Comparison of ENCODE assay signal across 8 mouse cellular contexts in genomic region chr17:26439001-26439400, GRCm38 (mm10). TPM values are rescaled to one million over a fixed set of nuclear protein-coding genes. Genes with fewer than 3 reads are reported as not detected.
DNase-seq lines count a peak whose midpoint lies in the region; ATAC-seq lines count a peak whose summit lies in the region.

No protein-coding gene starts in this region.

- peak overlapping the region; percentile 58 for H3K9ac ChIP-seq in forebrain, embryonic 13.5 days
- H3K9ac ChIP-seq in limb, embryonic 11.5 days (ENCODE audit: low read length): peak overlapping the region; percentile 37; the same call in 1 of the 2 replicates
- H3K9ac ChIP-seq in neural tube, embryonic 14.5 days (replicated peaks; ENCODE audit: low read depth, low read length): peak overlapping the region; percentile 37

- peaks cover 5% of the 10 kb centered on the region; the same call in 1 of the 2 replicates for H3K4me1 ChIP-seq in forebrain, embryonic 13.5 days
- 0 out of 2 replicates have a peak, but pooled peaks cover 3% of the 10 kb centered on the region for H3K4me1 ChIP-seq in limb, embryonic 11.5 days (ENCODE audit: control insufficient read depth, insufficient read depth, low read length)
- H3K4me1 ChIP-seq in neural tube, embryonic 14.5 days (ENCODE audit: control insufficient read depth, insufficient read depth, low read length): no peaks in the 10 kb centered on the region

- peak overlapping the region; percentile 59 for H3K4me2 ChIP-seq in forebrain, embryonic 13.5 days
- H3K4me2 ChIP-seq in limb, embryonic 11.5 days (ENCODE audit: low read depth, severe bottlenecking): peak overlapping the region; percentile 51
- H3K4me2 ChIP-seq in neural tube, embryonic 14.5 days (ENCODE audit: low read depth, low read length): peak overlapping the region; percentile 47

- peaks cover 10% of the 10 kb centered on the region; the same call in 1 of the 2 replicates for H3K36me3 ChIP-seq in forebrain, embryonic 13.5 days (ENCODE audit: poor library complexity, severe bottlenecking)
- no peaks in the 10 kb centered on the region for H3K36me3 ChIP-seq in limb, embryonic 11.5 days (ENCODE audit: control insufficient read depth, insufficient read depth, low read length)
- no peaks in the 10 kb centered on the region for H3K36me3 ChIP-seq in neural tube, embryonic 14.5 days (ENCODE audit: control insufficient read depth, insufficient read depth, low read length)

- H3K27me3 ChIP-seq in forebrain, embryonic 13.5 days: peaks cover 48% of the 10 kb centered on the region
- peaks cover 34% of the 10 kb centered on the region for H3K27me3 ChIP-seq in limb, embryonic 11.5 days (ENCODE audit: control insufficient read depth, insufficient read depth, low read length)
- peaks cover 18% of the 10 kb centered on the region for H3K27me3 ChIP-seq in neural tube, embryonic 14.5 days (ENCODE audit: control insufficient read depth, insufficient read depth, low read length)

- no peak for ATAC-seq in forebrain, embryonic 13.5 days
- no peak for ATAC-seq in limb, embryonic 11.5 days (ENCODE audit: insufficient number of reproducible peaks, low FRiP score, low TSS enrichment, low read depth)
- ATAC-seq in neural tube, embryonic 14.5 days (ENCODE audit: low read depth): peak; percentile 17; the same call in 1 of the 2 replicates
- no peak for ATAC-seq in erythroid progenitor cell, adult 5-6 weeks (replicated peaks; ENCODE audit: low FRiP score, poor library complexity, severe bottlenecking)

- H3K9me3 ChIP-seq in forebrain, embryonic 13.5 days (replicated peaks): no peaks in the 10 kb centered on the region
- no peaks in the 10 kb centered on the region for H3K9me3 ChIP-seq in limb, embryonic 11.5 days (ENCODE audit: control insufficient read depth, low read length)
- no peaks in the 10 kb centered on the region for H3K9me3 ChIP-seq in neural tube, embryonic 14.5 days (ENCODE audit: control insufficient read depth, low read length)

- WGBS in forebrain, embryonic 13.5 days: 10% methylated on average over 52 of the region's 52 CpGs
- 8% methylated on average over 51 of the region's 52 CpGs for WGBS in limb, embryonic 11.5 days
- 4% methylated on average over 48 of the region's 52 CpGs for WGBS in neural tube, embryonic 14.5 days

- no peak overlapping the region for H3K27ac ChIP-seq in forebrain, embryonic 13.5 days
- H3K27ac ChIP-seq in limb, embryonic 11.5 days (replicated peaks; ENCODE audit: low read depth, low read length): no peak overlapping the region
- H3K27ac ChIP-seq in neural tube, embryonic 14.5 days (ENCODE audit: low read depth, low read length): no peak overlapping the region

- H3K4me3 ChIP-seq in forebrain, embryonic 13.5 days: peak overlapping the region; percentile 38
- peak overlapping the region; percentile 29; the same call in 1 of the 2 replicates for H3K4me3 ChIP-seq in limb, embryonic 11.5 days (ENCODE audit: low read depth, low read length)
- H3K4me3 ChIP-seq in neural tube, embryonic 14.5 days (ENCODE audit: low read depth, low read length): peak overlapping the region; percentile 32

- intact Hi-C loops in gastrocnemius, postnatal 36 days (cut with DNase I): no loop called here

- peak; percentile 33 to 48 for DNase-seq in layer of hippocampus, postnatal 10 days (ENCODE audit: low spot score in 2 of 2)
- DNase-seq in layer of hippocampus, adult 9-10 months (ENCODE audit: low spot score): no peak
- peak; percentile 41 for DNase-seq in limb, embryonic 11.5 days (ENCODE audit: low spot score)
- no peak for DNase-seq in gastrocnemius, postnatal 36 days
- DNase-seq in MN1 (ENCODE audit: low spot score): no peak

RNA-seq across cellular contexts. Expression of gene Neurl1b, which starts 24.4 kb away (rescaled TPM):
- 10 to 100 TPM; 87.9 to 88.7 TPM for total RNA-seq in layer of hippocampus, postnatal 10 days (2021)
- 1.2 and 1.7 TPM in 2 replicates for polyA plus RNA-seq in forebrain, embryonic 13.5 days (2015; fragmentation: Nextera tagmentation; extraction: Ambion mirVana)
- polyA plus RNA-seq in limb, embryonic 11.5 days (2014; fragmentation: Nextera tagmentation; extraction: Ambion mirVana): 0.21 and 0.27 TPM in 2 replicates
- 1.6 and 1.8 TPM in 2 replicates for polyA plus RNA-seq in neural tube, embryonic 14.5 days (2014; fragmentation: Nextera tagmentation; extraction: Ambion mirVana)
- 1 to 10 TPM; 2.6 to 3.7 TPM for total RNA-seq in gastrocnemius, postnatal 36 days (2021)
- total RNA-seq in erythroid progenitor cell, adult 5-6 weeks (2015; ENCODE audit: low replicate concordance): 0.72 and 2.5 TPM in 2 replicates
- total RNA-seq in erythroid progenitor cell, adult 5-6 weeks (2017; ENCODE audit: low replicate concordance): 1.5 and 2.4 TPM in 2 replicates

Comparison
In these comparisons a context has a peak if more than half of its experiments do, and no peak if none do; other contexts are left out.
1. DNase-seq: peak in layer of hippocampus, postnatal 10 days (2 of 2) and limb, embryonic 11.5 days (single experiment); none in layer of hippocampus, adult 9-10 months (single experiment), gastrocnemius, postnatal 36 days (0 of 2) and MN1 (single experiment).
2. RNA of gene Neurl1b, which starts 24.4 kb away (total RNA-seq): 87.9 to 88.7 TPM in layer of hippocampus, postnatal 10 days; 2.6 to 3.7 TPM in gastrocnemius, postnatal 36 days and 0.72 to 2.5 TPM in erythroid progenitor cell, adult 5-6 weeks; every median in the first group is over 10 times any median in the second.
3. Peak in every context shown above with its lines, with median percentiles within 50 percentile points of each other: H3K4me2 ChIP-seq, H3K4me3 ChIP-seq and H3K9ac ChIP-seq.